ENCODE assay signal across 8 mouse cellular contexts in the genomic region with DNA sequence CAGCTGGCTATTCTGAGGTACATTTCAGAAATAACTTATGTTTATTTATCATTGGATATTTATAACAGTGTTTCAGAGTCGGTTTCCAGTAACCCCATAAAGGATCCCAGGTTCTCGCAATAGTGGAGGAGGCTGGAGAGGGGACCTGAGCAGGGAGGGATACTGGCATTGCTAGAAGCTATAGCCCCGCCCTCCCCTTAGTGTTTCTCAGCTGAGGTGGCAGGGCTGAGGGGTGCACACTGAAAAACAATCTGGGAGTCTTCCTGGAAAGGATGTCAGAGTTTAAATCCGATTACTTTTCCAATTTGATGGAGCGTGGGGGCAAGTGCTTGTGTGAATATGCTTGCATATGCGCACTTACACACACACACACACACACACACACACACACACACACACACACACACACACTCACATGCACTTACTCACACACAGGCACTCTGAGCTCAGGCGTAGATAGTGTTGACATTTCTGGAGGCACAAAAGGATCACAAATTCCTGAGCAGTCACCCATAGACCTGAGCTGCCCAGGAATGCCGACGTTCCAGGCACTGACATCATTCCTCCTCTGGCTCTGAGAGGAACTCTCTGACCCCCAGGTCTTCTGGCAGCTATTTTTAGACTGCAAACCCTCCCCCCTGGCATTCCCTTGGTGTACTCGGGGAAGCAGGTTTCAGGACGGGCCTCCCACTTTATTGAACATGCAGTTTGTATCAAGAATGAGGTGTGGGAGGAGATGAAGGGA.
DNase-seq lines count a peak whose midpoint lies in the region; ATAC-seq and TF ChIP-seq lines count a peak whose summit lies in the region.

No protein-coding gene starts in this region.

- no peak; the same call in 1 of the 2 replicates for ATAC-seq in hindbrain, embryonic 11.5 days (ENCODE audit: low FRiP score)
- no peak for ATAC-seq in hindbrain, embryonic 12.5 days (ENCODE audit: low FRiP score)
- peak; percentile 99 for ATAC-seq in lung, postnatal 0 days

- DNase-seq in hindbrain, embryonic 11.5 days (ENCODE audit: low spot score), result peak; percentile 45
- peak; percentile 4 for DNase-seq in fat pad, adult 2 months (ENCODE audit: extremely low read depth, low read depth, low spot score)
- DNase-seq in kidney, adult 8-10 months, result peak; percentile 73 to 87
- peak; percentile 92 for DNase-seq in lung, postnatal 0 days (ENCODE audit: low spot score)
- no peak for DNase-seq in thymus, adult 2 months
- no peak for DNase-seq in cerebellum, adult 9-11 months
- DNase-seq in cerebellum, adult 8-10 months, result no peak

- 22% methylated on average over 11 of the region's 11 CpGs for WGBS in hindbrain, embryonic 11.5 days
- WGBS in hindbrain, embryonic 12.5 days, result 23% methylated on average over 11 of the region's 11 CpGs
- 12% methylated on average over 11 of the region's 11 CpGs for WGBS in lung, postnatal 0 days
- 83% methylated on average over 11 of the region's 11 CpGs for WGBS in thymus, adult 2 months

- H3K9ac ChIP-seq in hindbrain, embryonic 11.5 days (ENCODE audit: low read depth, low read length), result no peak overlapping the region
- no peak overlapping the region for H3K9ac ChIP-seq in hindbrain, embryonic 12.5 days
- no peak overlapping the region for H3K9ac ChIP-seq in lung, postnatal 0 days (replicated peaks; ENCODE audit: low read depth)

- no peak overlapping the region for H3K4me3 ChIP-seq in hindbrain, embryonic 11.5 days (ENCODE audit: low read depth, low read length)
- no peak overlapping the region for H3K4me3 ChIP-seq in hindbrain, embryonic 12.5 days
- no peak overlapping the region for H3K4me3 ChIP-seq in lung, postnatal 0 days (ENCODE audit: low read depth, low read length)
- H3K4me3 ChIP-seq in thymus, adult 2 months (ENCODE audit: control insufficient read depth, insufficient read depth, low read length), result no peak overlapping the region

- H3K9me3 ChIP-seq in hindbrain, embryonic 11.5 days (ENCODE audit: control insufficient read depth, low read length), result no peaks in the 10 kb centered on the region
- no peaks in the 10 kb centered on the region for H3K9me3 ChIP-seq in hindbrain, embryonic 12.5 days (replicated peaks)
- H3K9me3 ChIP-seq in lung, postnatal 0 days (ENCODE audit: low read length), result no peaks in the 10 kb centered on the region

- TF ChIP-seq CTCF in lung, postnatal 0 days (IDR thresholded peaks at IDR 0.05), result no peak
- TF ChIP-seq CTCF in thymus, adult 2 months (IDR thresholded peaks at IDR 0.05; ENCODE audit: borderline replicate concordance, control insufficient read depth, extremely low read depth, insufficient read depth, low read length, poor library complexity), result no peak

- H3K36me3 ChIP-seq in hindbrain, embryonic 11.5 days (ENCODE audit: control insufficient read depth, insufficient read depth, low read length), result no peaks in the 10 kb centered on the region
- no peaks in the 10 kb centered on the region for H3K36me3 ChIP-seq in hindbrain, embryonic 12.5 days
- no peaks in the 10 kb centered on the region for H3K36me3 ChIP-seq in lung, postnatal 0 days (ENCODE audit: insufficient read depth, low read length)
- no peaks in the 10 kb centered on the region for H3K36me3 ChIP-seq in thymus, adult 2 months (ENCODE audit: control insufficient read depth, insufficient read depth, low read length)

- H3K27me3 ChIP-seq in hindbrain, embryonic 11.5 days (ENCODE audit: control insufficient read depth, insufficient read depth, low read length), result no peaks in the 10 kb centered on the region
- H3K27me3 ChIP-seq in hindbrain, embryonic 12.5 days, result no peaks in the 10 kb centered on the region
- H3K27me3 ChIP-seq in lung, postnatal 0 days (replicated peaks; ENCODE audit: insufficient read depth, low read length), result no peaks in the 10 kb centered on the region
- H3K27me3 ChIP-seq in thymus, adult 2 months (ENCODE audit: control insufficient read depth, insufficient read depth, low read length), result no peaks in the 10 kb centered on the region

- TF ChIP-seq EP300 in lung, postnatal 0 days (IDR thresholded peaks at IDR 0.05), result peak; percentile 94

- no peak overlapping the region for H3K27ac ChIP-seq in hindbrain, embryonic 11.5 days (ENCODE audit: low read depth, low read length)
- H3K27ac ChIP-seq in hindbrain, embryonic 12.5 days, result no peak overlapping the region
- no peak overlapping the region for H3K27ac ChIP-seq in lung, postnatal 0 days (ENCODE audit: low read length)
- no peak overlapping the region for H3K27ac ChIP-seq in thymus, adult 2 months (ENCODE audit: control insufficient read depth, insufficient read depth, low read length)

- TF ChIP-seq POLR2A in thymus, adult 2 months (IDR thresholded peaks at IDR 0.05; ENCODE audit: control insufficient read depth, extremely low read depth, insufficient read depth, low read length, poor library complexity), result no peak

- no peaks in the 10 kb centered on the region for H3K4me1 ChIP-seq in hindbrain, embryonic 11.5 days (replicated peaks; ENCODE audit: control insufficient read depth, insufficient read depth, low read length)
- peaks cover 4% of the 10 kb centered on the region; the same call in 1 of the 2 replicates for H3K4me1 ChIP-seq in hindbrain, embryonic 12.5 days
- peaks cover 7% of the 10 kb centered on the region; the same call in 1 of the 2 replicates for H3K4me1 ChIP-seq in lung, postnatal 0 days (ENCODE audit: insufficient read depth, low read depth, low read length)
- H3K4me1 ChIP-seq in thymus, adult 2 months (replicated peaks; ENCODE audit: control insufficient read depth, insufficient read depth, low read length), result no peaks in the 10 kb centered on the region

- H3K4me2 ChIP-seq in hindbrain, embryonic 11.5 days (replicated peaks; ENCODE audit: low read depth, low read length), result no peak overlapping the region
- H3K4me2 ChIP-seq in hindbrain, embryonic 12.5 days (replicated peaks), result no peak overlapping the region
- H3K4me2 ChIP-seq in lung, postnatal 0 days (replicated peaks; ENCODE audit: low read depth, low read length), result peak overlapping the region; percentile 3; the same call in 1 of the 2 replicates

Comparison
In these comparisons a context has a peak if more than half of its experiments do, and no peak if none do; other contexts are left out.
1. DNase-seq: peak in hindbrain, embryonic 11.5 days (single experiment), fat pad, adult 2 months (single experiment), kidney, adult 8-10 months (2 of 2) and lung, postnatal 0 days (single experiment); none in thymus, adult 2 months (single experiment), cerebellum, adult 9-11 months (single experiment) and cerebellum, adult 8-10 months (single experiment).